Mouse (Mus musculus): ENCODE measurements at regions not wholly inside any gene's neighbourhood (a gene's known extent, or its start where the extent isn't known, plus 50 kb on each side); places are given as distances from the start of the nearest gene placed in this dataset.

- no peak for DNase-seq (ENCODE audit: low spot score)
These were observed 216.3 kb upstream of the Pdzrn3 start for GRCm38 (mm10) chr6:101593782-101594641.

GRCm38 (mm10) chr6:101585871-101586270 lies 208.2 kb upstream of the Pdzrn3 start:
- no peak for DNase-seq (ENCODE audit: low spot score)

- DNase-seq (ENCODE audit: low spot score): no peak
These were observed 203.1 kb upstream of the Pdzrn3 start for GRCm38 (mm10) chr6:101580824-101581223.

- no peak for DNase-seq (ENCODE audit: low spot score)
These were observed 178.4 kb upstream of the Pdzrn3 start for GRCm38 (mm10) chr6:101556096-101556495.

GRCm38 (mm10) chr6:101554965-101555604 lies 177.4 kb upstream of the Pdzrn3 start:
- DNase-seq (ENCODE audit: low spot score): no peak

- no peak for DNase-seq (ENCODE audit: low spot score)
These were observed 173.0 kb upstream of the Pdzrn3 start for GRCm38 (mm10) chr6:101550501-101551268.

GRCm38 (mm10) chr6:101537581-101537980 lies 159.9 kb upstream of the Pdzrn3 start:
- no peak for DNase-seq (ENCODE audit: low spot score)

GRCm38 (mm10) chr6:101534214-101535052 lies 156.7 kb upstream of the Pdzrn3 start:
- DNase-seq (ENCODE audit: low spot score): no peak

GRCm38 (mm10) chr6:101532436-101532835 lies 154.7 kb upstream of the Pdzrn3 start:
- DNase-seq (ENCODE audit: low spot score): no peak

GRCm38 (mm10) chr6:101531914-101532313 lies 154.2 kb upstream of the Pdzrn3 start:
- no peak for DNase-seq (ENCODE audit: low spot score)

GRCm38 (mm10) chr6:101525129-101525528 lies 147.4 kb upstream of the Pdzrn3 start:
- no peak for DNase-seq (ENCODE audit: low spot score)

- no peak for DNase-seq (ENCODE audit: low spot score)
These were observed 143.6 kb upstream of the Pdzrn3 start for GRCm38 (mm10) chr6:101521316-101521715.

GRCm38 (mm10) chr6:101520755-101521154 lies 143.1 kb upstream of the Pdzrn3 start:
- DNase-seq (ENCODE audit: low spot score): no peak

GRCm38 (mm10) chr6:101518904-101519701 lies 141.4 kb upstream of the Pdzrn3 start:
- DNase-seq (ENCODE audit: low spot score): no peak

- no peak for DNase-seq (ENCODE audit: low spot score)
These were observed 139.9 kb upstream of the Pdzrn3 start for GRCm38 (mm10) chr6:101517584-101517983.

GRCm38 (mm10) chr6:101513696-101514095 lies 136.0 kb upstream of the Pdzrn3 start:
- no peak for DNase-seq (ENCODE audit: low spot score)

- no peak for DNase-seq (ENCODE audit: low spot score)
These were observed 124.5 kb upstream of the Pdzrn3 start for GRCm38 (mm10) chr6:101502149-101502548.

GRCm38 (mm10) chr6:101501716-101502115 lies 124.0 kb upstream of the Pdzrn3 start:
- DNase-seq (ENCODE audit: low spot score): no peak

- DNase-seq (ENCODE audit: low spot score): no peak
These were observed 122.5 kb upstream of the Pdzrn3 start for GRCm38 (mm10) chr6:101500202-101500601.

GRCm38 (mm10) chr6:101488466-101488865 lies 110.8 kb upstream of the Pdzrn3 start:
- no peak for DNase-seq (ENCODE audit: low spot score)
